Comparison of ENCODE assay signal across 13 mouse cellular contexts in genomic region chr5:127014166-127014565, GRCm38 (mm10).
"Had no signal": no experiment of that assay in that cellular context is flagged by ENCODE, and none has a peak within 500 bp of the region (broad histone marks: within the 10 kb centered on the region; RNA-seq: fewer than 3 reads in every experiment).

No protein-coding gene starts in this region.

- H3K27me3 ChIP-seq: liver, embryonic 13.5 days; megakaryocyte, embryonic 14.5 days; midbrain, embryonic 15.5 days; neural tube, embryonic 12.5 days had no signal

- DNase-seq: kidney, adult 8-10 months; kidney, postnatal 25 days; liver; liver, embryonic 13.5 days; liver, postnatal 0 days had no signal

- H3K36me3 ChIP-seq: liver, embryonic 13.5 days; midbrain, embryonic 15.5 days; neural tube, embryonic 12.5 days had no signal

- H3K27ac ChIP-seq: liver, embryonic 13.5 days; macrophage; midbrain, embryonic 15.5 days; neural tube, embryonic 12.5 days; stomach, postnatal 0 days had no signal

- H3K4me1 ChIP-seq: liver, embryonic 13.5 days; megakaryocyte, embryonic 14.5 days; midbrain, embryonic 15.5 days; neural tube, embryonic 12.5 days had no signal

- H3K4me3 ChIP-seq: liver, embryonic 13.5 days; megakaryocyte, embryonic 14.5 days; midbrain, embryonic 15.5 days; neural tube, embryonic 12.5 days had no signal

- H3K9me3 ChIP-seq: midbrain, embryonic 15.5 days; neural tube, embryonic 12.5 days had no signal

- H3K4me2 ChIP-seq: liver, embryonic 13.5 days; midbrain, embryonic 11.5 days; midbrain, embryonic 15.5 days; neural tube, embryonic 12.5 days had no signal

- ATAC-seq: intestine, embryonic 16.5 days; liver, postnatal 0 days; lung, postnatal 0 days; midbrain, embryonic 15.5 days had no signal

- H3K9ac ChIP-seq: liver, embryonic 13.5 days; liver, postnatal 0 days; midbrain, embryonic 15.5 days; neural tube, embryonic 12.5 days had no signal
